Mouse (Mus musculus) E14TG2a.4 (cell line): Measurements from ENCODE around the gene Svs5.

Experiments
- H3K27me3 ChIP-seq: 2 replicates; pipeline ENCODE4 v1.6.1; 2014; ENCODE audit warnings: low read length, control low read depth; ENCODE audit not compliant: insufficient read depth
- H3K36me3 ChIP-seq: 2 replicates; pipeline ENCODE4 v1.6.1; 2014; ENCODE audit warnings: low read length, control low read depth; ENCODE audit not compliant: insufficient read depth
- H3K4me1 ChIP-seq: replicated peaks from 2 replicates; pipeline ENCODE4 v1.6.1; 2014; ENCODE audit warnings: low read depth, low read length, control low read depth
- H3K4me3 ChIP-seq: replicated peaks from 2 replicates; pipeline ENCODE4 v1.5.1; 2014; ENCODE audit warnings: mild to moderate bottlenecking, low read length
- H3K9me3 ChIP-seq: 2 replicates; pipeline ENCODE4 v1.6.1; 2014; ENCODE audit warnings: low read length, control low read depth
- CTCF ChIP-seq: conservative IDR thresholded peaks from 2 replicates; pipeline ENCODE4 v1.5.1; 2014; ENCODE audit warnings: low read length
- NANOG ChIP-seq: IDR thresholded peaks from 2 replicates; pipeline ENCODE4 v1.6.1; 2014; ENCODE audit warnings: borderline replicate concordance, low read length, mixed read lengths
- POU5F1 ChIP-seq: IDR thresholded peaks from 2 replicates; pipeline ENCODE4 v1.6.1; 2014; ENCODE audit warnings: low read length, borderline replicate concordance

Svs5 gene

GRCm38 (mm10) chr2:164353356-164353755, 20.8 kb downstream of the Svs5 start:
- 0 out of 2 replicates have a peak, but pooled peaks cover 5% of the 10 kb centered on the region for H3K4me1 ChIP-seq
- H3K27me3 ChIP-seq = peaks cover 6% of the 10 kb centered on the region; the same call in 1 of the 2 replicates
- TF ChIP-seq CTCF (no peak), POU5F1 (no peak), NANOG (no peak)
- H3K4me3 ChIP-seq = no peak overlapping the region
- H3K9me3 ChIP-seq = 0 out of 2 replicates have a peak, but pooled peaks cover 2% of the 10 kb centered on the region
- H3K36me3 ChIP-seq = no peaks in the 10 kb centered on the region

- Histone ChIP-seq H3K9me3 (peaks cover 25% of the 10 kb centered on the region), H3K36me3 (no peaks in the 10 kb centered on the region), H3K4me3 (no peak overlapping the region), H3K27me3 (peaks cover 6% of the 10 kb centered on the region; the same call in 1 of the 2 replicates), H3K4me1 (0 out of 2 replicates have a peak, but pooled peaks cover 5% of the 10 kb centered on the region)
- TF ChIP-seq NANOG (no peak), POU5F1 (no peak), CTCF (no peak)
These were observed 23.8 kb downstream of the Svs5 start for GRCm38 (mm10) chr2:164356177-164356967.

DNA sequence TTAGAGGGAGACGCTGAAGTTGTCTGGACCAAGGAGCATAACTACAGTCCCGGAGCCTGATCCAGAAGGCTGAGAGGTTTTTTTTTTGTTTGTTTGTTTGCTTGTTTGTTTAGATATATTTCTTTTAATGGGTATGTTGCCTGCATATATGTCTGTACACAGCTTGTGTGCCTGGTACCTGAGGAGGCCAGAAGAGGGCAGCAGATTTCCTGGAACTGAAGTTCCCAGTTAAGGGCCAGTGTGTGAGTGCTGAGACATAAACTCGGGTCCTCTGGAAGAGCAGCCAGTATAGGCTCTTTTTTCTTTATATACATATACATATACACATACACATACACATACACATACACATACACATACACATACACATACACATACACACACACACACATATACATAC, 25.8 kb downstream of the Svs5 start:
- H3K27me3 ChIP-seq = peaks cover 6% of the 10 kb centered on the region
- H3K36me3 ChIP-seq = no peaks in the 10 kb centered on the region
- no peak overlapping the region for H3K4me3 ChIP-seq
- TF ChIP-seq POU5F1 = no peak
- no peak for TF ChIP-seq NANOG
- TF ChIP-seq CTCF = peak; percentile 8; the same call in 1 of the 2 replicates
- peaks cover 39% of the 10 kb centered on the region for H3K9me3 ChIP-seq
- 0 out of 2 replicates have a peak, but pooled peaks cover 5% of the 10 kb centered on the region for H3K4me1 ChIP-seq

DNA sequence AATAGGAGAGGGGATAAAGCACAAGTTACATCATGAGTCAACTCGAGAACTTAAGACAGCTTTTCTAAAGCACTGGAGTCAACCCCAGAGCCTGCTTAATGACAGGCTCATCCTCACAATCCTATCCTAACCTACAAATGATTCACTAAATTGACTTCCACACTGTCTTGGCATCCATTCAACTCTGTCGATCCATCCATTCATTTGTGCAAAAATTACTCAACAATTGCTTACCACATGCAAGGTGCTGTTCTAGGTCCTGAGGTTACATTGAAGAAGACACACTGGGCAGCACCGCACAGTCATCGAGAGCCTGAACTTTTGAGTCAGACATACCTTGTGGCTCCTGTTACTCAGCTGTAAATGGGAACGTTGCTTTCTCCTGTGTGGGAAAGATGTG, 26.5 kb downstream of the Svs5 start:
- Histone ChIP-seq H3K27me3 (peaks cover 6% of the 10 kb centered on the region), H3K36me3 (no peaks in the 10 kb centered on the region), H3K4me3 (no peak overlapping the region), H3K4me1 (no peaks in the 10 kb centered on the region), H3K9me3 (peaks cover 46% of the 10 kb centered on the region)
- TF ChIP-seq CTCF = no peak

DNA sequence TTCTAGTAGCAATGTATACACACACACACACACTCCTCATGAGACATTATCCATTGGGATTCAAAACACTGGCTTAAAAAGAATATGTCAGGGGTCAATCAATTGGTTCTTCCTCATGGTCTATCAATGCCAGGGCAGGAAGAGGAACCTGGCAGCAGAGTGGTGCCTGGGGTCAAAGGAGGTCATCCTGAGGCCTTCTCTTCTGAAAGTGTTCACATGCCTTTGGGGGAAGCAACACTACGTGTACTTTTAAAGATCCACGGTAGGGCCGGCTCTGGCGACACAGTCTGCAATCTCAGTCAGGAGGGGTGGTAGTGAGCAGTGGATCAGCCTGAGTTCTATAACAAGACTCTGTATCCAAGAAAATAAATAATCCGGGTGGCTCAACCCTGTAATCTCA, 27.1 kb downstream of the Svs5 start:
- Histone ChIP-seq H3K27me3 (peaks cover 6% of the 10 kb centered on the region), H3K4me1 (no peaks in the 10 kb centered on the region), H3K36me3 (no peaks in the 10 kb centered on the region), H3K4me3 (no peak overlapping the region), H3K9me3 (peaks cover 48% of the 10 kb centered on the region)
- no peak for TF ChIP-seq POU5F1
- no peak for TF ChIP-seq CTCF
- no peak for TF ChIP-seq NANOG

GRCm38 (mm10) chr2:164360974-164361657, 28.6 kb downstream of the Svs5 start:
- no peaks in the 10 kb centered on the region for H3K36me3 ChIP-seq
- no peak overlapping the region for H3K4me3 ChIP-seq
- no peaks in the 10 kb centered on the region; the same call in 1 of the 2 replicates for H3K27me3 ChIP-seq
- H3K9me3 ChIP-seq = peaks cover 48% of the 10 kb centered on the region
- no peak for TF ChIP-seq CTCF
- no peak for TF ChIP-seq NANOG
- TF ChIP-seq POU5F1 = no peak
- H3K4me1 ChIP-seq = no peaks in the 10 kb centered on the region

- TF ChIP-seq CTCF (no peak), NANOG (no peak), POU5F1 (no peak)
- H3K4me1 ChIP-seq = peaks cover 10% of the 10 kb centered on the region
- no peaks in the 10 kb centered on the region; the same call in 1 of the 2 replicates for H3K27me3 ChIP-seq
- H3K4me3 ChIP-seq = no peak overlapping the region
- H3K36me3 ChIP-seq = no peaks in the 10 kb centered on the region
- peaks cover 17% of the 10 kb centered on the region for H3K9me3 ChIP-seq
These were observed 34.4 kb downstream of the Svs5 start for GRCm38 (mm10) chr2:164366947-164367346.

DNA sequence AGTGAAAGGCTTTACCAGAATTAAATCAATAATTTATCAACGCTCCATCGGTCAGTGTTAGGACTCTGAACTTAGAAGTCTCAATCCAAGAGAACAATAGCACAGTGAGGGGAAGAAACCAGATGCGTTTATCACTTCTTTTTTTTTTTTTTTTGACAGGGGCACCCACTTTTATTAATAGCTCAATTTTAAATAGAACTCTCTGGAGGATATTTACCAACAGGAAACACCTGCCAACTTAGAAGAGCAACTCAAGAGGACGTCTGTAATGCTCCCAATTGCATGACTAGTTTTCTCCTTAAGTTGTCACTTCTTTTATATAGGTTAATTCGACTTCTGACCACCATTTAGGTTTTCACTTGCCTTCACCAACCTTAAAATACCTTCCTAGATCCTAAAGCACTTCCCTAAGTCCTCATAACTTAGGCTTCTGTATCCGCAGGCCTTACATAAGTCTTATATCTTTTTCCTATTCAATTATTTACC, 36.1 kb downstream of the Svs5 start:
- no peaks in the 10 kb centered on the region for H3K27me3 ChIP-seq
- no peaks in the 10 kb centered on the region for H3K36me3 ChIP-seq
- TF ChIP-seq POU5F1 = no peak
- H3K4me1 ChIP-seq = peaks cover 14% of the 10 kb centered on the region
- H3K4me3 ChIP-seq = no peak overlapping the region
- H3K9me3 ChIP-seq = peaks cover 5% of the 10 kb centered on the region; the same call in 1 of the 2 replicates

GRCm38 (mm10) chr2:164371371-164371770, 38.8 kb downstream of the Svs5 start:
- Histone ChIP-seq H3K9me3 (no peaks in the 10 kb centered on the region), H3K27me3 (peaks cover under 1% of the 10 kb centered on the region; the same call in 1 of the 2 replicates), H3K36me3 (no peaks in the 10 kb centered on the region), H3K4me3 (no peak overlapping the region), H3K4me1 (peaks cover 14% of the 10 kb centered on the region)
- TF ChIP-seq POU5F1 (no peak), CTCF (no peak), NANOG (no peak)
